Mouse (Mus musculus) urinary bladder, adult 18-20 months (tissue): ENCODE data around the gene Mpc1.
A peak's percentile ranks its signal among the peaks of the same experiment; 100 is the strongest.
"Not testable (repeated sequence)": the region's sequence is repeated elsewhere in the genome, so short reads cannot be mapped to it uniquely, and the experiment has no call there.

Source experiments
- DNase-seq, 2 experiments: peaks; one replicate each; pipeline ENCODE4 v3.0.0; 2022; ENCODE audit warnings: low spot score in 2 of 2, mixed read lengths in 2 of 2

Mpc1 gene

GRCm38 (mm10) chr17:8278356-8278755, 4.3 kb upstream of the Mpc1 start:
- DNase-seq: no peak

- peak; percentile 87 to 93 for DNase-seq
These were observed 986 bp downstream of the Mpc1 start for GRCm38 (mm10) chr17:8283526-8284253.

- peak in 1 of 2 experiments; percentile 10 for DNase-seq
These were observed 1.6 kb downstream of the Mpc1 start for GRCm38 (mm10) chr17:8284254-8284661.

DNA sequence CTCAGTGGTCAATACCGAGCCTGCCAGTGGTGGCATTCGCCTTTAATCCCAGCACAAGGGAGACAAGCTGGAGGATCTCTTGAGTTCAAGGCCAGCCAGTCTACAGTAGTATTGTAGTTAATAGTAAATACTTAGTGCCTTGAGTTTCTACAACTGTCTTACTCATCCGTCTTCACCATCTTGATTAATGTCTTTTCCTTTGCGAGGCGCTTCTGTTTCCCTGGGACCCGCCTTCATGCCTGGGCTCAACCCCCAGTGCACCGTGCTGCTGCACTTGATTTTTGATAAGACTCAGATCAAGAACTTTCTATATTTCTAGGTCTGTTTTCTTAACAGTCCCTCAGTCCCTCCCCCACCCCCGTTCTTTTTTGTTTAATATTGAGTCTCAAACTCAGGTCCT, 2.4 kb downstream of the Mpc1 start:
- DNase-seq: no peak

DNA sequence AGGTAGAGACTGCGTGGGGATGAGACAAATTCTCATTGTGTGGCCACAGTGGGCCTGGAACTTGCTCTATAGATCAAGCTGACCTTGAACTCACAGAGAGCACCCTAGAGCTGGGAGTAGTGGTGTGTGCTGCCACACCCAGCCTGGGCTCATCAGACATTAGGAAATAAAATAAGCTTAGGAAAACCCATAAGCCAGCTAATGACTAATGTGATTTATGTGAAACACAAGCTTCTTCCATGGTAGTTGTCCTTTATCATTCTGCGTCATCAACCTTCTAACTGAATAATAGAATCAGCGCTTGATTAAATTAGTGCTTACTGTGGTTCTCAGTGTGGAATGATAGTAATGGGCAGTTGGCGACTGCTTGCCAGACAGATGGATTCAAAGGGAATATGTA, 4.3 kb downstream of the Mpc1 start:
- no peak for DNase-seq

- DNase-seq: no peak
These were observed 7.4 kb downstream of the Mpc1 start for GRCm38 (mm10) chr17:8289993-8290679.

GRCm38 (mm10) chr17:8290736-8291135, 8.0 kb downstream of the Mpc1 start:
- DNase-seq: no peak

DNA sequence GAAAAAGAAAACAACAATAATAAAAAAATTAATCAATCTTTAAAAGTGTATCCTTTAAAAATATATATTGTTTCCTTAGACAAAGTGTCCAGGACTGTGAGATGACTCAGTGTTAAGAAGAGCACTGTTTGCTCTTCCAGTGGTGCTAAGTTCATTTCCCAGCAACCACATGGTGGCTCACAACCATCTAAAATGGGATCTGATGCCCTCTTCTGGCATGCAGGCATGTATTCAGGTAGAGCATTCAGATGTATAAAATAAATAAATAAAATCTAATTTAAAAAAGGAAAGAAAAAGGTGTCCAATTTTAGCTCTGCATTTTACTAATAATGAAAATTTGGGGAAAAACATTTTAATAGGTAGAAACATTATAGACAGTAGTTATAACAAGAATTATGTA, 13.1 kb downstream of the Mpc1 start:
- no peak for DNase-seq

DNA sequence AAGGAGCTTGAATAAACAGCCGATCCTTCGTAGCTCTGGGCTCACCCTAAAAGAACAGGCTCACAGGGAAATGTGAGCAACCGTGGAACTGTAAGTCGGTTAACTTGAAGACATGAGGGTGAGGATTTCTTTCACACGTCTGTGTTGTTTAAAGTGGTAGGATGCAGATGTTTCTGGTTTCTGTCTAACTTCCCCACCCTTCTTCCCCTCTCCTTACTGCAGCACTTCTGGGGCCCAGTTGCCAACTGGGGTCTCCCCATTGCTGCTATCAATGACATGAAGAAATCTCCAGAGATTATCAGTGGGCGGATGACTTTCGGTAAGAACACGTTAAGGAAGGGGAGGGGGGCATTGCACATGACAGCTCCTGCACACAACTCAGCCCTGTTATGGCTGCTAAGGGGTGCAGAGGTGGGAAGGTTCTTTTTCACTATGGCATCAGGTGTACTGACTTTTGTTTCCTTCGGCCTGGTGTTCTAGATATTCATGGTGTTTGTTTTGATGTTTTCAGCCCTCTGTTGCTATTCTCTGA, 13.7 kb downstream of the Mpc1 start:
- DNase-seq: no peak

DNA sequence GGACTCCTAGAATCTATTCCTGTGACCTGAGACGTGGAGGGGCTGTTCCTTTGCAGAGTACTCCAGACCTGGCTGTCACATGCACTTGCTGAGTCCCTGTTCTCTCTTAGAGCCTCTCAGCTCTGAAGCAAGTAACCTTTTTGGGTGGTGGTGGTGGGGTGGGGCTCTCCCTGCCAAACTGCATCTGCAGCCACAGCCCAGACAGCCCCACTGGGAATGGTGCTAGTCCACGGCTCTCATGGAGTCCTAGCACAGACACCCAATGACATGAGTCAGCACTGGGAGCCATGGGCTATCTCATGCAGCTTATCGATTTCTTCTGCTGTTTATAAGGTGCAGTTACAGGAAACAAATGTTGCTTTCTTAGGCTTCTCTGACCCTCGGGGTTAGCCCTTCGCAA, 15.0 kb downstream of the Mpc1 start:
- no peak for DNase-seq

DNA sequence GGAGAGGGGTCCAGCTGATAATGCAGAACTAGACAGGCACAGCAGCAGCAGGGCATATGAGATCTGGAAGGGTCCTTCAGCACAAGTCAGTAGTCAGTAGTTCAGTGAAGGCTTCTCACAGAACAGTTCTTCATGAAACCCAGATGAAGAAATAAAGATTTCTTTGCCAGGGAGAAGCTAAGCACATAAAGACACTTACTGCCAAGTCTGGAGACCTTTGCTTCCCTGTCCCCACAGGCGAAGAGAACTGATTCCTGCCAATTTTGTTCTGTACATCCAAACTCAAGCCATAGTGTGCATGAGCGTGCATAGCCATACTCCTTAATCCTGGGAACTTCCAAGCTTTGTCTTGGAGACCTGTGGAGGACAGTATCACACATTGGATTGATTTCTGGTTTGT, 15.6 kb downstream of the Mpc1 start:
- DNase-seq: no peak

DNA sequence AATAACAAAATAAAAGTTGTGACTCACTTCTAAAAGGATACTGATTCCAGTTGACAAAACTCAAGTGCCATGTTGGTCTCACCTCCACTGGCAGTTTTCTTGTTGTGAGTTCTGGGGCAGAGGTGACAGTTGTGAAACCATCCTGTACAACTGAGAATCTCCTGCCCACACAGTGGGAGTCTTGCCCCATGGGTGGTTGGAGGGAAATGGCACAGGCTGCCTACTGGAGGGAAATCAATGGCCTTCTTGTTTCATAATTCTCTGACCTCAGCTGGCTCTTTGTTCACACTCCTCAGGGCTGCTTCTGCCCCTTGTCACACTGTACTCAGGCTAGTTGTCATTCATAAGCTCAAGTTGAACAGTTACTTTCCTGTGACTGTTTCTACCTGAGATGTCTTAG, 16.8 kb downstream of the Mpc1 start:
- no peak for DNase-seq

GRCm38 (mm10) chr17:8301515-8301914, 18.8 kb downstream of the Mpc1 start:
- DNase-seq: no peak

DNA sequence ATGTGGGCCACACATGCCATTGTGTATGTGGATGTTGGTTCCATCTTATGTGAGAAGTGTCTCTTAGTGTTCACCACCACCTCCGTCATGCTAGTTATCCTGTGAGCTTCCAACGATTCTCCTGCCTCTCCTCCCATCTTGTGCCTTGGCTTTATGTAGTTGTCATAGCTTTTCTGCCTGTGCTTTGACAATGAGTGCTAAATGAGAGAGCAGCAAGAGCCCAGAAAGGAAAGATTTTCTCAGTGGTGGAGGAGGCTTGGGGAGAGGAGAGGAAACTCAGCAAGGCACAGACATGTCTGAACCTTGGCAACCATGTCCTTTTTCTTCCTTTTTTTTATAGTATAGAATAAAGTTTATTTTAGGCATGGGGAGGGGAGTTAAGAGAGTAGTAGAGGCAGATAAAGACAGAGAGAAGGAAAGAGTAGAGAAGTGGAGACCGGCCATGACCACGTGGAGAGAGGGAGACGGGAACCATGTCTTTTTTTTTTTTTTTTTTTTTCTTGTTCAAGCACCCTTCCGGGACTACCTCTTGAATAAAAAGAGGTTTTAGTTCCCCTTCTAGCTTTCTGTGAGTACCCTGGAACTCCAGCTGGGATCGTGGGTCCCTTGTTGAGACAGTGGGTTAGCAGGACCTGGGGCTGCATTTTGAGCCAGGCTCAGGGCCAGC, 20.2 kb downstream of the Mpc1 start:
- no peak for DNase-seq

DNA sequence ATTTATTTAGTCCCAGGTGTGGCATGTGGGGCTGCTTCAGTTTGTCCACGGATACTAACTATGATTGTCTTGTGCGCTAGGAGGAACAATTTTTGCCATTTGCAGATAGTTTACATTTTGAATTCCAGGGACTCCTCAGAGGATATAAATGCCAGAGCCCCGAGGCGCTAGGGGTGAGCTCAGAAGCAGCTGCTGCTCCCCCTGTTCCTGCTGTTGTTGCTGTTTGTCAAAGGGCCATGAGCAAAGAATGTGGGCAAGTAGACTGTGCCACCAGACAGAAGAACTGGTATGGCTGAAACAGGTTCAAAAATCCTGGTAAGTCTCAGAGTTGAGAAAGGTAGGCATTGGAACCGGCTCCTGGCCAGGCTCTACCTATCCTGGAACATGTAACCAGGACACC, 21.0 kb downstream of the Mpc1 start:
- DNase-seq: no peak

DNA sequence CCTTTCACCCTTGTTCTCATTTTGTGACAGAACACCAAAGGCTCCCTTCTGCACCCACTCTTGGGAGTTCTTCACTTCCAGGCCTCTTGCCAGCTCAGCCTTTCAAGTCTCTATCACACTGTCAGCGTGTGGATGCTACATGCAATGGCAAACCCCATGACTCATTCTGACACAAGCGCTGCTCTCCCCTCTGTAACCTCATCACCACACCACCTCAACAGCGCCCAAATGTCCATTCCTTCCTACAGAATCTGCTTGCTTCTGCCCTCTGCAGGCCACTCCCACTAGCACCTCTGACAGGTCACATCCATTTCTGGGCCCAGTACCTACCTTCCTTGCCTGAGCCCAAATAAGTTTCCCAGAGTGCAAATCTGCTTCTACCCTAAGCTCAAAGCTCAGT, 23.1 kb downstream of the Mpc1 start:
- no peak for DNase-seq

DNA sequence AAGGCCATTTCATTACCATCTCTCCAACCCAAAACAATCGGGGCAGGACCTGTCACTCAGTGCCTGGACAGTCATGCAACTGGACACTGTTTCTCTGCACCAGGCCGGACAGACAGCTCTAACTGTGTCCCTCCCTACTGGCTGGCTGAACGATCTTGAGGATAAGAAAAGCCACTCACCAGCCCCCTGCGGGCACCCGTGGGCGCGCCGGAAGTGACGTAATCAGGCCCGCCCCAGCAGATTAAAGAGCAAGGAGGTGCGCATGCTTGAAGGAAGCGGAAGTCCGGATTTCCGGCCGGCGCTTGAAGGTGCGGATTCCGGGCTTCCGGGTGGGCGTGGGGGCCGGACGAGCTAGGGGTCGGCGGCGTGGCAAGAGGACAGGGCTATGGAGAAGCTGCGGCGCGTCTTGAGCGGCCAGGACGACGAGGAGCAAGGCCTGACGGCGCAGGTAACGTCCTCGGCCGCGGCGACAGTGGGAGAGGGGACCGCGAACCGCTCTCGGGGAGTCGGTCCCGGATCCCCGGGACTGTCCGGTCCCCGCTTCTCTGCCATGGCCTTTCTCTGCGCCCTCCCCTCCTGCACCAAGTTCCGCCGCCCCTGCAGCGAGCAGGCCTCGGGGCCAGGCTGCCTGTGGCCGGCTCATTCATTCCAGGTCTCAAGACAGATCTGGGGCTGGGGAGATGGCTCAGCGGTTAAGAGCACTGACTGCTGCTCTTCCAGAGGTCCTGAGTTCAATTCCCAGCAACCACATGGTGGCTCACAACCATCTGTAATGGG, 28.3 kb downstream of the Mpc1 start, which contains the start of gene Sft2d1:
Sft2d1 (plus strand) TSS at position 265 of the 777 bp plus-strand sequence.
- peak; percentile 94 to 96 for DNase-seq

- DNase-seq: no peak
These were observed 29.0 kb downstream of the Mpc1 start for GRCm38 (mm10) chr17:8311751-8312150.

DNA sequence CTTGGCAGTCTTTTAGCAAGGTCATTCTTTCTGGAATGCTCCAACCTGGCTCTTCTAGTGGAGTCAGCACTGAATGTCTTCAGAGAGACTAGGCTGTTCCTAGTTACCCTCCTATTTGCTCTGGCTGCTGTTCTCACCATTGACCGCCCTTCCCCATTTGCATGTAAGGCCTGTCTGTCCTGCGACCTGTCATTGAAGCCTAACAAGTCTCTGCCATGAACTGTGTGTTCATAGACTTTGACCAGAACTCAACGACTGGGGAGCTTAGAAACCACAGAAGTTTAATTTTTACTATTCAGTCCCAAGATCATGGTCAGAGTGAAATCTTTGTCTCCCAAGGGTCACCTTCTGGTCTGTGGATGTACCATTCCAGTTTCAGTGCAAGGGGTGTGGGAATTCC, 31.3 kb downstream of the Mpc1 start:
- no peak for DNase-seq

DNA sequence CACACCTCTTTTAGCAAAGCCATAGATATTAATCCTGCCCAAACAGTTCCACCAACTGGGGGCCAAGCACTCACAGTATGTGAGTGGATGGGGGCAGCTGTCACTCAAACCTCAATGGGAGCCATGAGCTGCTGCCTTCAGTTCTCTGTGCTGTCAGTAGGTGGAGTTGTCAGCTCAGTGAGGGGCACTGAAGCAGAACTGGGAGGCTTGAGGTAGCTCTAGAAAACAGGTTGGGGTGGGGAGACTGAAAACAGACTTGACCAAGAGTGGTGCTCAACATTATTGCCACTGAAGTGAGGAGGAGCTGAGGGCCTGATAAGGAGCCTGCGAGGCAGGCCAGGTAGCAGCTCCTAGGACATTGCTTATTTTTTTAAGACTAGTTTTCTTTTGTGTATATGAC, 33.5 kb downstream of the Mpc1 start:
- no peak for DNase-seq

DNA sequence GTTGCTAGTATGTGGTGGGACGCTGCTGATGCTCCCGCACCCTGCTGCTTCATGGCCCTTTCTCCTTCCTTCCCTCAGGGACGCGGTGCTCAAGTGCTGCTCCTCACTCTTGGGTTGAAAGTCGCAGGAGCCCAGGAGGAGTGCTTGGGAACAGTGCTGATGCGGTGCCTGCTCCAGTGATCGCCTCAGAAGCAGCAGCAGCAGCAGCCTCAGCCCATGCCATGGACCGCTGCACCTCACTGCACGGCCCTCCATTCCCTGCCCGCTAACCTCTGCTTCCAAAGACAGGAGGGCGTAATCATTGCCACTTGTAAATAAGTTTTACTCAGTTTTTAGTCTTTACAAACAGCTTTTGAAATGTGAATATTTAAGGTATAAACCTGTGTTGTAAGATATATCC, 44.2 kb downstream of the Mpc1 start:
- DNase-seq: not testable (repeated sequence)
